Mouse (Mus musculus): Measurements from ENCODE around the gene Ptbp3. TPM values are rescaled to one million over a fixed set of nuclear protein-coding genes. Genes with fewer than 3 reads are reported as not detected.
A peak's percentile ranks its signal among the peaks of the same experiment; 100 is the strongest.
"Not testable (repeated sequence)": the region's sequence is repeated elsewhere in the genome, so short reads cannot be mapped to it uniquely, and the experiment has no call there.

Gene Ptbp3
- polyA plus RNA-seq, 1 experiment from 2014 or later, result 25.6 TPM

GRCm38 (mm10) chr4:59560141-59560540, 11.0 kb upstream of the Ptbp3 start:
- H3K4me1 ChIP-seq (replicated peaks; ENCODE audit: control insufficient read depth, insufficient read depth, low read length), result no peaks in the 10 kb centered on the region
- H3K36me3 ChIP-seq (replicated peaks; ENCODE audit: control insufficient read depth, insufficient read depth), result no peaks in the 10 kb centered on the region
- no peak for DNase-seq (ENCODE audit: low spot score)
- no peak overlapping the region for H3K4me2 ChIP-seq (replicated peaks)
- H3K9ac ChIP-seq, result no peak overlapping the region
- 99% methylated on average over 6 of the region's 6 CpGs for WGBS
- ATAC-seq (ENCODE audit: low FRiP score), result no peak
- no peak overlapping the region for H3K4me3 ChIP-seq (replicated peaks; ENCODE audit: low read length)
- H3K27ac ChIP-seq, result no peak overlapping the region
- no peaks in the 10 kb centered on the region for H3K27me3 ChIP-seq (ENCODE audit: control insufficient read depth, insufficient read depth, low read length)
- H3K9me3 ChIP-seq (ENCODE audit: control insufficient read depth, low read length), result no peaks in the 10 kb centered on the region

DNA sequence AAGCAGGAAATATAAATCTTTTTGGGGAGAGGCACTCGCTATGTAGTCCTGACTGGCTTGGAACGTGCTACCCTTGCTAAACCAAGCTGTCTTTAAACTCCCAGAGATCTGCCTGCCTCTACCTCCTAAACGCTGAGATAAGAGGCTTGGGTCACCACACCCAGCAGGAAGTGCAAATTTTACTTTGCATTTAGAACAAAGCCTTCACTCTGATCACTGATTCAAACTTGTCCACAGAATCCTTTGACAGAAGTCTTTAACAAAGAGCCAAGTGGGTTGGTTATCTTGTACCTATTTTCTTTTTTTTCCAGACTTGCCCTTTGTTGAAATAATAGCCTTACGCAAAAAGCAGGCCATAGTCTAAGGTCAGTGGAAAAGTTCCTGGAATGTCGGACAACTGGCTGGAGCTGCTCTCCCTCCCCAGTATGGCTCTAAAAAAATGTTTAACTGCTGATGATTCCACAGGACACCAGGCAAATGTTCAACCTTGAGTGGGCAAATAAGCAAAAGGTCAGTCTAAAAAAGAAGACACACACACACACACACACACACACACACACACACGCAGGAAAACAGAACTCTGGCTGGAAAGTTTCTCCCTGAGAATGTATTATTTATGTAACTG, 9.0 kb upstream of the Ptbp3 start:
- Histone ChIP-seq H3K9ac (no peak overlapping the region), H3K27me3 (ENCODE audit: control insufficient read depth, insufficient read depth, low read length) (no peaks in the 10 kb centered on the region), H3K4me3 (replicated peaks; ENCODE audit: low read length) (no peak overlapping the region), H3K4me1 (replicated peaks; ENCODE audit: control insufficient read depth, insufficient read depth, low read length) (no peaks in the 10 kb centered on the region), H3K27ac (no peak overlapping the region), H3K9me3 (ENCODE audit: control insufficient read depth, low read length) (no peaks in the 10 kb centered on the region), H3K4me2 (replicated peaks) (no peak overlapping the region), H3K36me3 (replicated peaks; ENCODE audit: control insufficient read depth, insufficient read depth) (no peaks in the 10 kb centered on the region)
- DNase-seq (ENCODE audit: low spot score), result no peak
- ATAC-seq (ENCODE audit: low FRiP score), result no peak
- WGBS, result 75% methylated on average over 6 of the region's 6 CpGs

GRCm38 (mm10) chr4:59557343-59557742, 8.2 kb upstream of the Ptbp3 start:
- ATAC-seq (ENCODE audit: low FRiP score); DNase-seq (ENCODE audit: low spot score); H3K36me3 ChIP-seq (replicated peaks; ENCODE audit: control insufficient read depth, insufficient read depth); H3K4me2 ChIP-seq (replicated peaks); H3K27ac ChIP-seq; H3K9ac ChIP-seq; H3K4me3 ChIP-seq (replicated peaks; ENCODE audit: low read length); H3K27me3 ChIP-seq (ENCODE audit: control insufficient read depth, insufficient read depth, low read length); H3K9me3 ChIP-seq (ENCODE audit: control insufficient read depth, low read length); H3K4me1 ChIP-seq (replicated peaks; ENCODE audit: control insufficient read depth, insufficient read depth, low read length): not testable (repeated sequence)
- 95% methylated on average over 4 of the region's 4 CpGs for WGBS

- ATAC-seq (ENCODE audit: low FRiP score) (no peak), DNase-seq (ENCODE audit: low spot score) (no peak)
- H3K9me3 ChIP-seq (ENCODE audit: control insufficient read depth, low read length), result no peaks in the 10 kb centered on the region
- no peak overlapping the region for H3K9ac ChIP-seq
- no peak overlapping the region for H3K4me3 ChIP-seq (replicated peaks; ENCODE audit: low read length)
- H3K36me3 ChIP-seq (replicated peaks; ENCODE audit: control insufficient read depth, insufficient read depth), result no peaks in the 10 kb centered on the region
- no peak overlapping the region for H3K27ac ChIP-seq
- H3K4me1 ChIP-seq (replicated peaks; ENCODE audit: control insufficient read depth, insufficient read depth, low read length), result no peaks in the 10 kb centered on the region
- H3K27me3 ChIP-seq (ENCODE audit: control insufficient read depth, insufficient read depth, low read length), result no peaks in the 10 kb centered on the region
- H3K4me2 ChIP-seq (replicated peaks), result no peak overlapping the region
Observed at GRCm38 (mm10) chr4:59555177-59555576, 6.0 kb upstream of the Ptbp3 start.

DNA sequence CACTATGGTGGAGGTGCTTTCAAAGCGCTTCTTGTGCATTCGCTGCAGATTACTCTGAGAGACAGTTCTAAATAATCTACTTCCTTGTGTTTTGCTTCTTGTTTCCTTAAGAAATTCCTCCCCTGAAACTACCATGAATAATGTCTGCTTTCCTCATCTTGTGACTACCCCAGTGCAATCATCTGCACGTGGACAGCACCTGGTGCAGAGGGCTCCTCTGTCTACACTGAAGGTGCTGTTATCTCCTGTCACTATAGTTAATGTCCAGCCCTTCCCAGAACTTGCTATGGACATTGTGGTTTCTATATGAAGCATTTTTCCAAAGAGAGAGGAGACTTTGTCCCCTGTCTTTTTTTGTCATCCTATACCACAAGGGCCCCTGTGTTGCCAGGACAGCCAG, 4.4 kb upstream of the Ptbp3 start:
- ATAC-seq (ENCODE audit: low FRiP score) (no peak), DNase-seq (ENCODE audit: low spot score) (no peak)
- 79% methylated on average over 3 of the region's 3 CpGs for WGBS
- no peak overlapping the region for H3K9ac ChIP-seq
- H3K4me1 ChIP-seq (replicated peaks; ENCODE audit: control insufficient read depth, insufficient read depth, low read length), result no peaks in the 10 kb centered on the region
- H3K4me2 ChIP-seq (replicated peaks), result no peak overlapping the region
- no peaks in the 10 kb centered on the region for H3K27me3 ChIP-seq (ENCODE audit: control insufficient read depth, insufficient read depth, low read length)
- H3K9me3 ChIP-seq (ENCODE audit: control insufficient read depth, low read length), result no peaks in the 10 kb centered on the region
- no peak overlapping the region for H3K4me3 ChIP-seq (replicated peaks; ENCODE audit: low read length)
- H3K27ac ChIP-seq, result no peak overlapping the region
- no peaks in the 10 kb centered on the region for H3K36me3 ChIP-seq (replicated peaks; ENCODE audit: control insufficient read depth, insufficient read depth)

DNA sequence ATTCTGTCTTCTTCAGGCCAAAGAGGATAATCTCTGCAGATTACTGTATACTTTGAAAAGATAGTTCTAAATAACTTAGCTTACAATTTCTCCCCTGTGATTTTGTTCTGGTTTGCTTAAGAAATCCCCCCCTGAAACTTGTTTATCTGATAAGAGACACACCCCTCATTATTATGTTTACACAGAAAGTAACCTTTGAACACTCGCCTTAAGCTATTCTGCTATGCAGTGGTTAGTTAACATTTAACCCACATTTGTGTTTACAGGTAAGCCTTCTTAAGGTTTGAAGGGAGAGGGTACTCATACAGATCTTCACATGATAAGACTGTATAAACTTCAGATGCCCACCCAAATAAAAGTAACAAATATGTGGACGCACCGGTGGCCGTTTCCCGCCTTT, 3.7 kb upstream of the Ptbp3 start:
- H3K36me3 ChIP-seq (replicated peaks; ENCODE audit: control insufficient read depth, insufficient read depth), result no peaks in the 10 kb centered on the region
- no peaks in the 10 kb centered on the region for H3K27me3 ChIP-seq (ENCODE audit: control insufficient read depth, insufficient read depth, low read length)
- H3K27ac ChIP-seq, result no peak overlapping the region
- peaks cover 6% of the 10 kb centered on the region for H3K4me1 ChIP-seq (replicated peaks; ENCODE audit: control insufficient read depth, insufficient read depth, low read length)
- 92% methylated on average over 5 of the region's 5 CpGs for WGBS
- no peak overlapping the region for H3K4me2 ChIP-seq (replicated peaks)
- no peak overlapping the region for H3K4me3 ChIP-seq (replicated peaks; ENCODE audit: low read length)
- DNase-seq (ENCODE audit: low spot score), result no peak
- no peaks in the 10 kb centered on the region for H3K9me3 ChIP-seq (ENCODE audit: control insufficient read depth, low read length)
- H3K9ac ChIP-seq, result no peak overlapping the region
- no peak for ATAC-seq (ENCODE audit: low FRiP score)

- WGBS, result 85% methylated on average over 1 of the region's 1 CpGs
Observed at GRCm38 (mm10) chr4:59551901-59552300, 2.7 kb upstream of the Ptbp3 start.

DNA sequence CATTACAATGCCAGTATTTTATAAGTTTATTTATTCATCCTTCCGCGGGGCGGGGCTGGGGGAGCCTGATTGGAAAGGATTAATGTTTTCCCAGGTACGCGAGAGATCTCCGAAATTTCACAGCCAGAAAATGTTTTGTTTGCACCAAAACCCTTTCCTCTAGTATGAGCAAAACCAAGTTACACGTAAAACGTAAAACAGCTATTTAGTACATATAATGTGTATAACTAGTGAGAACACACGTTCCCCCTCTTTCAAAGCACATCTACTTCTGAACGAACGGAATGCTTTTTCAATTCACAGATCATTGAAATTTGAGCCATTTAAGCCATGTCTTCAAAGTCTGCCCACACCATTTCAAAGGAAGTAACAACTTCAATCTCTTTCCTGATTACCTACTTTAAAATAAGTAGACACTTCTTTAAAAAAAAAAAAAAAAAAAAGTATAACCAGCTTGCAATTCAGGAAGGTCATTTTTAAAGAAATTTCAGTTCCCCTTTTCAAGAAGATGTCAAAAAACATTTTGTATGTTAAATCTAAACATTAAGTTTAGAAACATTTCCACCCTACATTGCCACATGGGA, 905 bp upstream of the Ptbp3 start:
- peak overlapping the region; percentile 92 for H3K4me2 ChIP-seq (replicated peaks)
- H3K4me3 ChIP-seq (replicated peaks; ENCODE audit: low read length), result peak overlapping the region; percentile 95
- H3K36me3 ChIP-seq (replicated peaks; ENCODE audit: control insufficient read depth, insufficient read depth), result no peaks in the 10 kb centered on the region
- WGBS, result 20% methylated on average over 11 of the region's 11 CpGs
- peak overlapping the region; percentile 92 for H3K9ac ChIP-seq
- peak overlapping the region; percentile 76; the same call in 1 of the 2 replicates for H3K27ac ChIP-seq
- no peaks in the 10 kb centered on the region for H3K9me3 ChIP-seq (ENCODE audit: control insufficient read depth, low read length)
- DNase-seq (ENCODE audit: low spot score), result peak; percentile 40
- peaks cover 16% of the 10 kb centered on the region for H3K4me1 ChIP-seq (replicated peaks; ENCODE audit: control insufficient read depth, insufficient read depth, low read length)
- no peaks in the 10 kb centered on the region for H3K27me3 ChIP-seq (ENCODE audit: control insufficient read depth, insufficient read depth, low read length)
- ATAC-seq (ENCODE audit: low FRiP score), result no peak

More at GRCm38 (mm10) chr4:59551901-59552300, 2.7 kb upstream of the Ptbp3 start:
- Histone ChIP-seq H3K36me3 (replicated peaks; ENCODE audit: control insufficient read depth, insufficient read depth) (no peaks in the 10 kb centered on the region), H3K27ac (no peak overlapping the region), H3K4me1 (replicated peaks; ENCODE audit: control insufficient read depth, insufficient read depth, low read length) (peaks cover 15% of the 10 kb centered on the region), H3K9me3 (ENCODE audit: control insufficient read depth, low read length) (no peaks in the 10 kb centered on the region), H3K4me2 (replicated peaks) (no peak overlapping the region), H3K9ac (no peak overlapping the region), H3K4me3 (replicated peaks; ENCODE audit: low read length) (no peak overlapping the region), H3K27me3 (ENCODE audit: control insufficient read depth, insufficient read depth, low read length) (no peaks in the 10 kb centered on the region)
- no peak for DNase-seq (ENCODE audit: low spot score)
- ATAC-seq (ENCODE audit: low FRiP score), result no peak

GRCm38 (mm10) chr4:59548560-59549174, 497 bp downstream of the Ptbp3 start:
- Histone ChIP-seq H3K27ac (peak overlapping the region; percentile 93), H3K4me3 (replicated peaks; ENCODE audit: low read length) (peak overlapping the region; percentile 95), H3K9me3 (ENCODE audit: control insufficient read depth, low read length) (no peaks in the 10 kb centered on the region), H3K27me3 (ENCODE audit: control insufficient read depth, insufficient read depth, low read length) (no peaks in the 10 kb centered on the region), H3K36me3 (replicated peaks; ENCODE audit: control insufficient read depth, insufficient read depth) (no peaks in the 10 kb centered on the region), H3K4me2 (replicated peaks) (peak overlapping the region; percentile 92), H3K9ac (peak overlapping the region; percentile 92), H3K4me1 (replicated peaks; ENCODE audit: control insufficient read depth, insufficient read depth, low read length) (peaks cover 16% of the 10 kb centered on the region)
- peak; percentile 42 for DNase-seq (ENCODE audit: low spot score)
- peak; percentile 84 for ATAC-seq (ENCODE audit: low FRiP score)
- WGBS, result under 1% methylated on average over 70 of the region's 83 CpGs

All from hindbrain, embryonic 14.5 days (tissue).